18 mouse cellular contexts compared by ENCODE assay signal in genomic region chr1:191230355-191230931, GRCm38 (mm10). TPM values are rescaled to one million over a fixed set of nuclear protein-coding genes. Genes with fewer than 3 reads are reported as not detected.
DNase-seq lines count a peak whose midpoint lies in the region; ATAC-seq lines count a peak whose summit lies in the region.
"Had no signal": no experiment of that assay in that cellular context is flagged by ENCODE, and none has a peak within 500 bp of the region (broad histone marks: within the 10 kb centered on the region; RNA-seq: fewer than 3 reads in every experiment).

No protein-coding gene starts in this region.

- no peaks in the 10 kb centered on the region for H3K4me1 ChIP-seq in embryonic facial prominence, embryonic 14.5 days (ENCODE audit: control insufficient read depth, insufficient read depth, low read length)
- H3K4me1 ChIP-seq in embryonic facial prominence, embryonic 10.5 days: peaks cover 2% of the 10 kb centered on the region

- H3K36me3 ChIP-seq in embryonic facial prominence, embryonic 14.5 days (ENCODE audit: control insufficient read depth, insufficient read depth, low read length): no peaks in the 10 kb centered on the region
- H3K36me3 ChIP-seq in embryonic facial prominence, embryonic 10.5 days (replicated peaks): peaks cover 4% of the 10 kb centered on the region; the same call in 1 of the 2 replicates
- H3K36me3 ChIP-seq in macrophage (ENCODE audit: inconsistent target): no peaks in the 10 kb centered on the region
- H3K36me3 ChIP-seq: G1E; liver, embryonic 13.5 days; neural tube, embryonic 15.5 days had no signal

- DNase-seq in embryonic facial prominence, embryonic 14.5 days (ENCODE audit: low spot score): peak; percentile 4
- no peak for DNase-seq in embryonic facial prominence, embryonic 10.5 days (ENCODE audit: low spot score)
- DNase-seq in left cerebral cortex, adult 11 months (ENCODE audit: low spot score): peak; percentile 17
- DNase-seq in left cerebral cortex, adult 18-20 months (ENCODE audit: low spot score in 2 of 2): no peak
- peak; percentile 57 for DNase-seq in NIH3T3 (ENCODE audit: low read depth)
- DNase-seq in cerebellum, adult 18-20 months: no peak
- DNase-seq in gastrocnemius, postnatal 14 days: no peak
- DNase-seq: cerebellum, adult 9-10 months; embryo, embryonic 11 days; kidney, adult 2 months; kidney, postnatal 4 days; liver, embryonic 13.5 days; lung, postnatal 14 days had no signal

- whole genome bisulfite sequencing in embryonic facial prominence, embryonic 14.5 days: 76% methylated on average over 6 of the region's 6 CpGs
- WGBS in embryonic facial prominence, embryonic 10.5 days: 84% methylated on average over 6 of the region's 6 CpGs
- WGBS in macrophage (ENCODE audit: missing documents): 1% methylated on average over 6 of the region's 6 CpGs

- no peak overlapping the region for H3K27ac ChIP-seq in embryonic facial prominence, embryonic 14.5 days (replicated peaks; ENCODE audit: low read depth, low read length)
- H3K27ac ChIP-seq in embryonic facial prominence, embryonic 10.5 days (replicated peaks): no peak overlapping the region
- peak overlapping the region; percentile 95 for H3K27ac ChIP-seq in macrophage
- H3K27ac ChIP-seq: hindbrain, embryonic 14.5 days; liver, embryonic 13.5 days; neural tube, embryonic 15.5 days had no signal

- H3K4me3 ChIP-seq in embryonic facial prominence, embryonic 14.5 days (ENCODE audit: low read depth, low read length): no peak overlapping the region
- H3K4me3 ChIP-seq in embryonic facial prominence, embryonic 10.5 days: no peak overlapping the region
- H3K4me3 ChIP-seq in macrophage (ENCODE audit: inconsistent target): no peak overlapping the region
- H3K4me3 ChIP-seq: liver, embryonic 13.5 days; neural tube, embryonic 15.5 days had no signal

- intact Hi-C loops in gastrocnemius, postnatal 14 days (cut with DNase I; ENCODE audit: low total_unique reads): no loop called here

- peaks cover 37% of the 10 kb centered on the region for H3K79me2 ChIP-seq in macrophage (ENCODE audit: inconsistent target)

- peaks cover 4% of the 10 kb centered on the region; the same call in 1 of the 2 replicates for H3K9me3 ChIP-seq in embryonic facial prominence, embryonic 14.5 days (ENCODE audit: control insufficient read depth, low read length)
- no peaks in the 10 kb centered on the region for H3K9me3 ChIP-seq in embryonic facial prominence, embryonic 10.5 days
- H3K9me3 ChIP-seq: G1E; liver, embryonic 13.5 days; neural tube, embryonic 15.5 days had no signal

- H3K4me2 ChIP-seq in embryonic facial prominence, embryonic 14.5 days (ENCODE audit: low read depth, low read length): no peak overlapping the region
- H3K4me2 ChIP-seq: hindbrain, embryonic 14.5 days; liver, embryonic 13.5 days; neural tube, embryonic 15.5 days had no signal

- no peak overlapping the region for H3K9ac ChIP-seq in embryonic facial prominence, embryonic 14.5 days (ENCODE audit: low read depth, low read length)
- H3K9ac ChIP-seq: hindbrain, embryonic 14.5 days; liver, embryonic 13.5 days; neural tube, embryonic 15.5 days had no signal

- ATAC-seq in embryonic facial prominence, embryonic 14.5 days (ENCODE audit: low read depth): no peak

- no peaks in the 10 kb centered on the region for H3K27me3 ChIP-seq in embryonic facial prominence, embryonic 14.5 days (replicated peaks; ENCODE audit: control insufficient read depth, insufficient read depth, low read length)
- H3K27me3 ChIP-seq in embryonic facial prominence, embryonic 10.5 days (replicated peaks; ENCODE audit: low read depth, poor library complexity, severe bottlenecking): no peaks in the 10 kb centered on the region
- H3K27me3 ChIP-seq: liver, embryonic 13.5 days; neural tube, embryonic 15.5 days had no signal

RNA-seq across cellular contexts. Expression of gene Atf3, which starts 12.6 kb away (rescaled TPM):
- polyA plus RNA-seq in embryonic facial prominence, embryonic 14.5 days (2014; fragmentation: Nextera tagmentation; extraction: Ambion mirVana): 4.3 and 4.9 TPM in 2 replicates
- 1.5 and 2.1 TPM in 2 replicates for polyA plus RNA-seq in embryonic facial prominence, embryonic 10.5 days (2016; fragmentation: Nextera tagmentation; extraction: Ambion mirVana)
- total RNA-seq in left cerebral cortex, adult 18-20 months (2021): 1 to 10 TPM in 1 of 2 experiments, under 1 TPM in 1; 0.91 to 3.1 TPM
- 100 to 1,000 TPM in 22 of 26 experiments, 10 to 100 TPM in 4; 71.4 to 886 (median 177) TPM for total RNA-seq in macrophage (2018; cell fraction: chromatin; rRNA removed)
- total RNA-seq in macrophage (2018; cell fraction: cytosol; rRNA removed): 1,000 to 10,000 TPM in 3 of 26 experiments, 100 to 1,000 TPM in 23; 230 to 1,349 (median 405) TPM
- 1,000 to 10,000 TPM in 2 of 26 experiments, 100 to 1,000 TPM in 24; 130 to 1,042 (median 343) TPM for total RNA-seq in macrophage (2018; cell fraction: nucleus; rRNA removed)
- 201 to 678 TPM (median 211 TPM) in 3 replicates for polyA plus RNA-seq in macrophage (2018)
- total RNA-seq in gastrocnemius, postnatal 14 days (2021): 10 to 100 TPM in 1 of 2 experiments, 1 to 10 TPM in 1; 4.2 to 12.3 TPM
- polyA plus RNA-seq: G1E; testis, adult 2 months had no signal

Comparison
In these comparisons a context has a peak if more than half of its experiments do, and no peak if none do; other contexts are left out.
1. DNase-seq: peak in embryonic facial prominence, embryonic 14.5 days (single experiment), left cerebral cortex, adult 11 months (single experiment) and NIH3T3 (single experiment); none in embryonic facial prominence, embryonic 10.5 days (single experiment), left cerebral cortex, adult 18-20 months (0 of 2), cerebellum, adult 18-20 months (0 of 2) and gastrocnemius, postnatal 14 days (single experiment).
2. RNA of gene Atf3, which starts 12.6 kb away (polyA plus RNA-seq): 201 to 678 TPM in macrophage; 4.3 to 4.9 TPM in embryonic facial prominence, embryonic 14.5 days and 1.5 to 2.1 TPM in embryonic facial prominence, embryonic 10.5 days; every median in the first group is over 10 times any median in the second.